9 mouse cellular contexts compared by ENCODE assay signal in the genomic region with DNA sequence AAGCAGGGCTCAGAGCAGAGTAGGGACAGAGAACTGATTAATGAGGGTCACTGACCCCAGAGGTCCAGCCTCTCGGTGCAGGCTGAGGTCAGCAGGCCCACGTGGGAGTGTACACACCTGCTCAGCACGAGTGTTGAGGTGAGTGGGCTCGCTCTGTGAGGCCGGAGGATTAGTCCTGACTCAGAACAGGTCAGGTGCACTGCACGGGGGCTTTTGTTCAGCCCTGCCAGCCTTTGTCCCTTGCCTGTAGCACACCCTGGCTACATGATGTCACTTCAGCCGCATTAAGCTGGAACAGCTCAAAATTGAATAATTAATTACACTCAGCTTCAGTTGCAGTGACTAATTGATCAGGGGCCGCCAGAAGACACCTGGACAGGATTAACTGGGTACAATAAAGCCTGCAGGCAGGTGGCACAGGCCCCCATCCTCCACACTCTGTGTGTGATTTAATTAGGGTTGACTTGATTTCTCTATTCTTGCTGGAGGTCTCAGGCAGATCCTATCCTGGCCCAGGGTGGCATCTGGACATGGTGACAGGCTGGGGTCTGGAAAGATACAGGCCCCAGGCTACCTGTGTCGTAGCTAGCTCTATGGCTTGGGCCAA. TPM values are rescaled to one million over a fixed set of nuclear protein-coding genes. Genes with fewer than 3 reads are reported as not detected.
DNase-seq lines count a peak whose midpoint lies in the region; ATAC-seq and TF ChIP-seq lines count a peak whose summit lies in the region.
"Had no signal": no experiment of that assay in that cellular context is flagged by ENCODE, and none has a peak within 500 bp of the region (broad histone marks: within the 10 kb centered on the region; RNA-seq: fewer than 3 reads in every experiment).

No protein-coding gene starts in this region.

- no peak overlapping the region for H3K4me3 ChIP-seq in kidney, postnatal 0 days (replicated peaks; ENCODE audit: low read depth, low read length)
- H3K4me3 ChIP-seq in forebrain, embryonic 14.5 days (ENCODE audit: low read depth, low read length), result no peak overlapping the region

- H3K4me1 ChIP-seq in kidney, postnatal 0 days (replicated peaks; ENCODE audit: insufficient read depth, low read length), result peaks cover 9% of the 10 kb centered on the region; the same call in 1 of the 2 replicates
- peaks cover 23% of the 10 kb centered on the region for H3K4me1 ChIP-seq in forebrain, embryonic 14.5 days (ENCODE audit: control insufficient read depth, insufficient read depth, low read length)

- no peak overlapping the region for H3K4me2 ChIP-seq in kidney, postnatal 0 days (ENCODE audit: low read length)
- H3K4me2 ChIP-seq in forebrain, embryonic 14.5 days (ENCODE audit: low read length), result no peak overlapping the region

- no peak for DNase-seq in kidney, postnatal 0 days (ENCODE audit: low spot score)
- DNase-seq in kidney, adult 18-20 months, result no peak
- DNase-seq in forebrain, embryonic 14.5 days (ENCODE audit: low spot score), result peak; percentile 59
- peak; percentile 28 for DNase-seq in liver
- DNase-seq in retina, postnatal 1 day, result peak; percentile 73
- no peak for DNase-seq in left cerebral cortex, adult 18-20 months (ENCODE audit: low spot score in 2 of 2)
- no peak for DNase-seq in layer of hippocampus, adult 18-20 months (ENCODE audit: low spot score in 2 of 2)
- DNase-seq in spleen, adult 12 weeks (ENCODE audit: low spot score), result no peak
- DNase-seq: layer of hippocampus, postnatal 36 days had no signal

- 32% methylated on average over 9 of the region's 9 CpGs for WGBS in kidney, postnatal 0 days
- 5% methylated on average over 9 of the region's 9 CpGs for WGBS in forebrain, embryonic 14.5 days

- ATAC-seq in kidney, postnatal 0 days (replicated peaks; ENCODE audit: low FRiP score, low read depth), result peak; percentile 61; the same call in 1 of the 2 replicates
- ATAC-seq in forebrain, embryonic 14.5 days, result peak; percentile 70

- no peaks in the 10 kb centered on the region for H3K9me3 ChIP-seq in kidney, postnatal 0 days (replicated peaks; ENCODE audit: low read length)
- no peaks in the 10 kb centered on the region for H3K9me3 ChIP-seq in forebrain, embryonic 14.5 days (replicated peaks; ENCODE audit: control insufficient read depth, low read length)

- no peak overlapping the region for H3K9ac ChIP-seq in kidney, postnatal 0 days (ENCODE audit: low read depth, low read length)
- peak overlapping the region; percentile 35; the same call in 1 of the 2 replicates for H3K9ac ChIP-seq in forebrain, embryonic 14.5 days (ENCODE audit: low read length)

- no peak overlapping the region for H3K27ac ChIP-seq in kidney, postnatal 0 days
- H3K27ac ChIP-seq in forebrain, embryonic 14.5 days (ENCODE audit: low read depth, low read length), result peak overlapping the region; percentile 27; the same call in 1 of the 2 replicates

- no peaks in the 10 kb centered on the region for H3K27me3 ChIP-seq in kidney, postnatal 0 days (ENCODE audit: insufficient read depth, low read length)
- H3K27me3 ChIP-seq in forebrain, embryonic 14.5 days (replicated peaks; ENCODE audit: control insufficient read depth, insufficient read depth, low read length), result peaks cover 4% of the 10 kb centered on the region; the same call in 1 of the 2 replicates

- H3K36me3 ChIP-seq in kidney, postnatal 0 days (ENCODE audit: insufficient read depth, low read length), result no peaks in the 10 kb centered on the region
- no peaks in the 10 kb centered on the region for H3K36me3 ChIP-seq in forebrain, embryonic 14.5 days (ENCODE audit: control insufficient read depth, insufficient read depth, low read length)

- no peak for TF ChIP-seq CTCF in kidney, postnatal 0 days (IDR thresholded peaks at IDR 0.05; ENCODE audit: low read depth)

RNA-seq across cellular contexts. Expression of a gene that starts 57.0 kb away (rescaled TPM):
- polyA plus RNA-seq in kidney, postnatal 0 days (2015; fragmentation: Nextera tagmentation; extraction: Ambion mirVana), result 25.2 and 31.1 TPM in 2 replicates
- 57.9 and 61.8 TPM in 2 replicates for polyA plus RNA-seq in forebrain, embryonic 14.5 days (2014; fragmentation: Nextera tagmentation; extraction: Ambion mirVana)
- total RNA-seq in left cerebral cortex, adult 18-20 months (2021), result 1 to 10 TPM; 4.7 to 7.5 TPM
- 10 to 100 TPM in 1 of 2 experiments, 1 to 10 TPM in 1; 10.0 to 12.9 TPM for total RNA-seq in layer of hippocampus, adult 18-20 months (2021)

Comparison
In these comparisons a context has a peak if more than half of its experiments do, and no peak if none do; other contexts are left out.
1. DNase-seq: peak in forebrain, embryonic 14.5 days (single experiment), liver (single experiment) and retina, postnatal 1 day (single experiment); none in kidney, postnatal 0 days (single experiment), kidney, adult 18-20 months (single experiment), left cerebral cortex, adult 18-20 months (0 of 2), layer of hippocampus, adult 18-20 months (0 of 2) and spleen, adult 12 weeks (single experiment).